Mouse (Mus musculus): ENCODE results near the gene Kif5c. TPM values are rescaled to one million over a fixed set of nuclear protein-coding genes. Genes with fewer than 3 reads are reported as not detected.

The Kif5c gene
- polyA plus RNA-seq, 1 experiment from 2014 or later = 36.3 TPM

- Histone ChIP-seq H3K4me1 (ENCODE audit: control insufficient read depth, insufficient read depth, low read length) (no peaks in the 10 kb centered on the region), H3K9ac (replicated peaks; ENCODE audit: low read length) (no peak overlapping the region), H3K27me3 (ENCODE audit: control insufficient read depth, insufficient read depth, low read length) (no peaks in the 10 kb centered on the region), H3K9me3 (replicated peaks; ENCODE audit: control insufficient read depth, low read length) (no peaks in the 10 kb centered on the region), H3K36me3 (replicated peaks; ENCODE audit: control insufficient read depth, insufficient read depth, low read depth, low read length) (no peaks in the 10 kb centered on the region), H3K4me3 (ENCODE audit: low read depth, low read length) (no peak overlapping the region), H3K27ac (replicated peaks; ENCODE audit: low read depth, low read length) (no peak overlapping the region), H3K4me2 (ENCODE audit: low read depth, low read length) (no peak overlapping the region)
- DNase-seq (ENCODE audit: low spot score) (no peak), ATAC-seq (replicated peaks; ENCODE audit: insufficient number of reproducible peaks, low FRiP score, low TSS enrichment, low read depth) (no peak)
- WGBS = 82% methylated on average over 3 of the region's 3 CpGs
Measured at GRCm38 (mm10) chr2:49580585-49580984, 38.5 kb upstream of the Kif5c start.

DNA sequence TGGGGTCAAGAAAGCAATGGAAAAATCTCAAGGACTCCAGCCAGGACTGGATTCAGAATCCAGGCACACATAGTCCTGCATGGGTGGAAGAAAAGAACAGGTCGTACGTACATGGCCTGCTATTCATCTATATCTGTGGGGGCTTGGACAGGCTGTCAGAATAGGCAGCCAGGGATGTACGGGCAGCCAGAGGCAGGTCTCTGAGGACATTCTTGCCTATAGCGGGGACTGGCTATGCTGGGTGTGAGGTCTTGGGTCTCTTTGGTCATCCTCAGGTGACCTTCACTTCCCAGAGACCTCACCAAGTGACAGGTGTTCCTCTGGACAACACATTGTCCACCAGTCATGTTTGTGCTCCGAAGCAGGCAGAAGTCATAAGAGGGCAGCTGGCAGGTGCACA, 36.6 kb upstream of the Kif5c start:
- no peaks in the 10 kb centered on the region for H3K27me3 ChIP-seq (ENCODE audit: control insufficient read depth, insufficient read depth, low read length)
- no peak for DNase-seq (ENCODE audit: low spot score)
- no peak overlapping the region for H3K4me2 ChIP-seq (ENCODE audit: low read depth, low read length)
- ATAC-seq (replicated peaks; ENCODE audit: insufficient number of reproducible peaks, low FRiP score, low TSS enrichment, low read depth) = no peak
- H3K4me3 ChIP-seq (ENCODE audit: low read depth, low read length) = no peak overlapping the region
- H3K9me3 ChIP-seq (replicated peaks; ENCODE audit: control insufficient read depth, low read length) = no peaks in the 10 kb centered on the region
- no peak overlapping the region for H3K9ac ChIP-seq (replicated peaks; ENCODE audit: low read length)
- H3K4me1 ChIP-seq (ENCODE audit: control insufficient read depth, insufficient read depth, low read length) = no peaks in the 10 kb centered on the region
- H3K36me3 ChIP-seq (replicated peaks; ENCODE audit: control insufficient read depth, insufficient read depth, low read depth, low read length) = no peaks in the 10 kb centered on the region
- WGBS = 85% methylated on average over 5 of the region's 5 CpGs
- H3K27ac ChIP-seq (replicated peaks; ENCODE audit: low read depth, low read length) = no peak overlapping the region

- Histone ChIP-seq H3K4me2 (ENCODE audit: low read depth, low read length) (no peak overlapping the region), H3K4me3 (ENCODE audit: low read depth, low read length) (no peak overlapping the region), H3K36me3 (replicated peaks; ENCODE audit: control insufficient read depth, insufficient read depth, low read depth, low read length) (no peaks in the 10 kb centered on the region), H3K27ac (replicated peaks; ENCODE audit: low read depth, low read length) (no peak overlapping the region), H3K9me3 (replicated peaks; ENCODE audit: control insufficient read depth, low read length) (no peaks in the 10 kb centered on the region), H3K9ac (replicated peaks; ENCODE audit: low read length) (no peak overlapping the region), H3K27me3 (ENCODE audit: control insufficient read depth, insufficient read depth, low read length) (no peaks in the 10 kb centered on the region), H3K4me1 (ENCODE audit: control insufficient read depth, insufficient read depth, low read length) (no peaks in the 10 kb centered on the region)
- DNase-seq (ENCODE audit: low spot score) (no peak), ATAC-seq (replicated peaks; ENCODE audit: insufficient number of reproducible peaks, low FRiP score, low TSS enrichment, low read depth) (no peak)
- WGBS = 89% methylated on average over 2 of the region's 2 CpGs
Measured at GRCm38 (mm10) chr2:49583311-49583710, 35.8 kb upstream of the Kif5c start.

- no peaks in the 10 kb centered on the region for H3K36me3 ChIP-seq (replicated peaks; ENCODE audit: control insufficient read depth, insufficient read depth, low read depth, low read length)
- no peak for ATAC-seq (replicated peaks; ENCODE audit: insufficient number of reproducible peaks, low FRiP score, low TSS enrichment, low read depth)
- no peak overlapping the region for H3K4me3 ChIP-seq (ENCODE audit: low read depth, low read length)
- no peaks in the 10 kb centered on the region for H3K9me3 ChIP-seq (replicated peaks; ENCODE audit: control insufficient read depth, low read length)
- H3K27ac ChIP-seq (replicated peaks; ENCODE audit: low read depth, low read length) = no peak overlapping the region
- no peak overlapping the region for H3K4me2 ChIP-seq (ENCODE audit: low read depth, low read length)
- H3K4me1 ChIP-seq (ENCODE audit: control insufficient read depth, insufficient read depth, low read length) = no peaks in the 10 kb centered on the region
- no peak overlapping the region for H3K9ac ChIP-seq (replicated peaks; ENCODE audit: low read length)
- DNase-seq (ENCODE audit: low spot score) = no peak
- H3K27me3 ChIP-seq (ENCODE audit: control insufficient read depth, insufficient read depth, low read length) = no peaks in the 10 kb centered on the region
- WGBS = 52% methylated on average over 5 of the region's 5 CpGs
Measured at GRCm38 (mm10) chr2:49590450-49590849, 28.6 kb upstream of the Kif5c start.

GRCm38 (mm10) chr2:49592926-49593325, 26.2 kb upstream of the Kif5c start:
- no peak overlapping the region for H3K4me2 ChIP-seq (ENCODE audit: low read depth, low read length)
- no peaks in the 10 kb centered on the region for H3K9me3 ChIP-seq (replicated peaks; ENCODE audit: control insufficient read depth, low read length)
- DNase-seq (ENCODE audit: low spot score) (peak; percentile 77), ATAC-seq (replicated peaks; ENCODE audit: insufficient number of reproducible peaks, low FRiP score, low TSS enrichment, low read depth) (no peak)
- H3K27ac ChIP-seq (replicated peaks; ENCODE audit: low read depth, low read length) = no peak overlapping the region
- H3K36me3 ChIP-seq (replicated peaks; ENCODE audit: control insufficient read depth, insufficient read depth, low read depth, low read length) = no peaks in the 10 kb centered on the region
- H3K9ac ChIP-seq (replicated peaks; ENCODE audit: low read length) = no peak overlapping the region
- no peaks in the 10 kb centered on the region for H3K27me3 ChIP-seq (ENCODE audit: control insufficient read depth, insufficient read depth, low read length)
- no peaks in the 10 kb centered on the region for H3K4me1 ChIP-seq (ENCODE audit: control insufficient read depth, insufficient read depth, low read length)
- no peak overlapping the region for H3K4me3 ChIP-seq (ENCODE audit: low read depth, low read length)

DNA sequence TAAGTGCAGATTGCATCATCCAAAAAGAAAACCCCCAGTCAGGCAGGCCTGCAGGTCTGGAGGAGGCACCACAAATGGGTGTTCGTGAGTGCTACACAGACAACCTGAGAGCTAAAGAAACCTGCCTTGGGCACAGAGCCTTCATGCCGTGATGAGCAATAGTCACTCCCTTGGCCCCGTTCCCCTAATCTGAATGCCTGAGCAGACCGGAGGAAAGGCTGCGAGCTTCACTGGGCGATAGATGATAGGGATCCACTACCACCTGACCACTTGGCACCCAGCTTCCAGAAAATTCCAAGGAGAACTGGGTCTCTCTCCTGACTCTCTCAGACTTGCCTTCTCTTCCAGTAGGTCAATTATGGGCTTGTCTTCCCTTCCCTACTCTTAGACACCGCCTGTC, 24.2 kb upstream of the Kif5c start:
- DNase-seq (ENCODE audit: low spot score) = no peak
- 85% methylated on average over 7 of the region's 7 CpGs for WGBS
- H3K27me3 ChIP-seq (ENCODE audit: control insufficient read depth, insufficient read depth, low read length) = no peaks in the 10 kb centered on the region
- H3K4me2 ChIP-seq (ENCODE audit: low read depth, low read length) = no peak overlapping the region
- H3K36me3 ChIP-seq (replicated peaks; ENCODE audit: control insufficient read depth, insufficient read depth, low read depth, low read length) = no peaks in the 10 kb centered on the region
- H3K27ac ChIP-seq (replicated peaks; ENCODE audit: low read depth, low read length) = no peak overlapping the region
- H3K9me3 ChIP-seq (replicated peaks; ENCODE audit: control insufficient read depth, low read length) = no peaks in the 10 kb centered on the region
- H3K4me3 ChIP-seq (ENCODE audit: low read depth, low read length) = no peak overlapping the region
- no peak overlapping the region for H3K9ac ChIP-seq (replicated peaks; ENCODE audit: low read length)
- ATAC-seq (replicated peaks; ENCODE audit: insufficient number of reproducible peaks, low FRiP score, low TSS enrichment, low read depth) = no peak
- H3K4me1 ChIP-seq (ENCODE audit: control insufficient read depth, insufficient read depth, low read length) = no peaks in the 10 kb centered on the region

GRCm38 (mm10) chr2:49596318-49596717, 22.8 kb upstream of the Kif5c start:
- no peak overlapping the region for H3K4me2 ChIP-seq (ENCODE audit: low read depth, low read length)
- no peak for DNase-seq (ENCODE audit: low spot score)
- H3K27me3 ChIP-seq (ENCODE audit: control insufficient read depth, insufficient read depth, low read length) = no peaks in the 10 kb centered on the region
- H3K4me1 ChIP-seq (ENCODE audit: control insufficient read depth, insufficient read depth, low read length) = no peaks in the 10 kb centered on the region
- no peaks in the 10 kb centered on the region for H3K36me3 ChIP-seq (replicated peaks; ENCODE audit: control insufficient read depth, insufficient read depth, low read depth, low read length)
- 81% methylated on average over 3 of the region's 3 CpGs for WGBS
- no peak overlapping the region for H3K9ac ChIP-seq (replicated peaks; ENCODE audit: low read length)
- no peak for ATAC-seq (replicated peaks; ENCODE audit: insufficient number of reproducible peaks, low FRiP score, low TSS enrichment, low read depth)
- H3K4me3 ChIP-seq (ENCODE audit: low read depth, low read length) = no peak overlapping the region
- no peaks in the 10 kb centered on the region for H3K9me3 ChIP-seq (replicated peaks; ENCODE audit: control insufficient read depth, low read length)
- no peak overlapping the region for H3K27ac ChIP-seq (replicated peaks; ENCODE audit: low read depth, low read length)

DNA sequence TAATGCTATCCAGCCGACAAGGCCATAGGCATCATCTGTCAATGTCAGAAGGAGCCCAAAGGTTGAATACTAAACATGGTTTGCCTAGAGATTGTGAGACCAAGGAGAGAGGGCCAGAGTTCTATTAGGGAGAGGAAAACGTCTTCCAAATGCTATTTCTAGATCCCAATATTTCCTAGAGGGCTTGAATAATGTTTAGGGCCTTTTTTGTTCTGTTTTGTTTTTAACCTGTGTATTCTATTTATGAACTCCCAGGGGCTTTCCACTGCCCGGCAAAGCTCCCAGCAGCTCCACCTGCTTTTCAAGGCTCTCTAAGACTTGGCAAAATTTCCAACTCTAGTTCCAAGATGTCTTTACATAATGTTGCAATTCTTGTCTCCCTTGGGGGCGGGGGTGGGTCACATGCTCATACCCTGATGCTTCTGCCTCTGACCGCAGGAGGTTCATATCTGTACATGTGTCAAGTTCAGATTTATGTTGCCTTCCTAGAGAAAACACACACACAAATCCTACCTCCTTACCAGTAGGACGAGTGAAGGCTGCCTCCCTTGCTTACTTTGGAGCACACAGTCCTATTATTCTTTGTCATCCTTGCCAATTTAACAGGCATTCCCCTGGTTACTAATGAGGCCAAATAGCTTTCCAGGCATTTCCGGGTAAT, 18.9 kb upstream of the Kif5c start:
- H3K27me3 ChIP-seq (ENCODE audit: control insufficient read depth, insufficient read depth, low read length) = no peaks in the 10 kb centered on the region
- no peaks in the 10 kb centered on the region for H3K4me1 ChIP-seq (ENCODE audit: control insufficient read depth, insufficient read depth, low read length)
- no peak for ATAC-seq (replicated peaks; ENCODE audit: insufficient number of reproducible peaks, low FRiP score, low TSS enrichment, low read depth)
- H3K9me3 ChIP-seq (replicated peaks; ENCODE audit: control insufficient read depth, low read length) = no peaks in the 10 kb centered on the region
- H3K9ac ChIP-seq (replicated peaks; ENCODE audit: low read length) = no peak overlapping the region
- no peak overlapping the region for H3K4me3 ChIP-seq (ENCODE audit: low read depth, low read length)
- 60% methylated on average over 7 of the region's 7 CpGs for WGBS
- H3K27ac ChIP-seq (replicated peaks; ENCODE audit: low read depth, low read length) = no peak overlapping the region
- H3K4me2 ChIP-seq (ENCODE audit: low read depth, low read length) = no peak overlapping the region
- no peak for DNase-seq (ENCODE audit: low spot score)
- H3K36me3 ChIP-seq (replicated peaks; ENCODE audit: control insufficient read depth, insufficient read depth, low read depth, low read length) = no peaks in the 10 kb centered on the region

All from embryonic facial prominence, embryonic 11.5 days (tissue).